Mouse (Mus musculus): ENCODE data around the gene Kcnh5.

- TF ChIP-seq GATA1 (IDR thresholded peaks at IDR 0.05; ENCODE audit: borderline replicate concordance, low read length) (no peak), FLI1 (IDR thresholded peaks at IDR 0.05; ENCODE audit: low read length) (no peak)
Observed at GRCm38 (mm10) chr12:75153076-75153568, 24.0 kb downstream of the Kcnh5 start.
